Mouse (Mus musculus) spleen, adult 18-20 months (tissue): ENCODE measurements around the gene Kpna7.
"Not testable (repeated sequence)": the region's sequence is repeated elsewhere in the genome, so short reads cannot be mapped to it uniquely, and the experiment has no call there.

Experiments
- DNase-seq, 2 experiments: peaks; one replicate each; pipeline ENCODE4 v3.0.0; 2022; ENCODE audit warnings: mixed read lengths in 2 of 2

The Kpna7 gene

DNA sequence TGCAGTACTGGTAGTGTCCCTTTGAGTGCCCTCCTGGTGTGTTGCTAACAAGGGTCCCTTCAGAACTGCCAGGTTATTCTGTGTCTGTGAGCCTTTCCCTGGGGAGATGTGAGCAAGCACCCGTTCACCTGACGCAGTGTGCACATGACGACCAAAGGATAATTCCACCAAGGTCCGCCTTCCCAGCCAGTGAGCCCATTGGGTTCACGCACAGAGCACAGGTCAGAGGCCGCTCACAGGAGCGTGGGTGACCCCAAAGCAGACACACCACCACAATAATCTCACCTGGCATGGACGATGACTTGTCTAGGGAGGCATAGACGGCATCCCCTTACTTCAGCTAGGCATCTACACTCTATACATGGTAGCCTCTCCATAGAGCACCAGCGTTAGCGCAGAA, 17.6 kb upstream of the Kpna7 start:
- DNase-seq: not testable (repeated sequence)

DNA sequence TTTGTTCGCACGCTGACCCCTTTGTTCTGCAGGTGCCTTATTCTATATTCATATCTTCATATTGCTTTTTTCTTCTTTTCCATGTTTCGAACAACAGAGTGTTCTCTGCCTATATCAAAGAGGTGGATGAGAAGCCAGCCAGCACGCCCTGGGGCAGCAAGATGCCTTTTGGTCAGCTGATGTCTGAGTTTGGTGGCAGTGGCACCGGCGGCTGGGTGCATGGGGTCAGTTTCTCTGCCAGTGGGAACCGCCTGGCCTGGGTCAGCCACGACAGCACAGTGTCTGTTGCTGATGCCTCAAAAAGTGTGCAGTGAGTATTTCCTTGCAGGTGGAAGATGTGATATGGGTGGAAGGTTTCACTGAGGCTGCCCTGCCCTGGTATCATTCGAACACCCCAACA, 17.1 kb upstream of the Kpna7 start:
- DNase-seq: no peak

DNA sequence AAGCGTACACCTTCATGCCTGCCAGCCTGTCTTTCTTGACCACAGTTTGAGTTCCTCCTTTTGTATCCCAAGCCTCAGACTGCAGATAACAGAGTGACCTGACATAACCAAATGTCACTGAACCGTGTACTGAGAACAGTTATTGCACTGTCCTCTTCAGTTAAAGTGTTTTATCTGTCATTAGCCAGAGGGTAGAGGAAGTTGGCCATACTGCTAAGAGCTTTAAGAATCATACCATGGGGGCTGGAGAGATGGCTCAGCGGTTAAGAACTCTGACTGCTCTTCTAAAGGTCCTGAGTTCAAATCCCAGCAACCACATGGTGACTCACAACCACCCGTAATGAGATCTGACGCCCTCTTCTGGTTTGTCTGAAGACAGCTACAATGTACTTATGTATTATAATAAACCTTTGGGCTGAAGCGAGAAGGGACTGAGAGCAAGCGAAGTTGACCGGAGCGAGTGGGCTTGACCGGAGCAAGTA, 14.6 kb upstream of the Kpna7 start:
- DNase-seq: no peak

DNA sequence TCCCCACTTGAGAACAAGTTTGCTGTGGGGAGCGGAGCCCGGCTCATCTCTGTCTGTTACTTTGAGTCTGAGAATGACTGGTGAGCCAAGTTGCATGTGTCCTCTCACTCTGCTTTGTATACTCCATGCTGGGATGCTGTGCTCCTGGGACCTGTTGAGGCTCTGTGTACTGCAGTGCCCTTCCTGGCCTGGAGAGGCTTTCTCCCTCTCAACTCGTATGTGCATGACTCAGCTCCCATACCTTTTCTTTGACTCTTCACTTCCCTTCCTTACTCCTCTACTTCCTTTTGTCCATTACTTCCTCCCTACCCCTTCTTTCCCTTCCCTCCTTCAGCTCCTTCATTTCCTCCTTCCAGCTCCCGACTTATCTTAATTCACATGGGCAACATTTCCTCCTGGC, 12.4 kb upstream of the Kpna7 start:
- DNase-seq: no peak

DNA sequence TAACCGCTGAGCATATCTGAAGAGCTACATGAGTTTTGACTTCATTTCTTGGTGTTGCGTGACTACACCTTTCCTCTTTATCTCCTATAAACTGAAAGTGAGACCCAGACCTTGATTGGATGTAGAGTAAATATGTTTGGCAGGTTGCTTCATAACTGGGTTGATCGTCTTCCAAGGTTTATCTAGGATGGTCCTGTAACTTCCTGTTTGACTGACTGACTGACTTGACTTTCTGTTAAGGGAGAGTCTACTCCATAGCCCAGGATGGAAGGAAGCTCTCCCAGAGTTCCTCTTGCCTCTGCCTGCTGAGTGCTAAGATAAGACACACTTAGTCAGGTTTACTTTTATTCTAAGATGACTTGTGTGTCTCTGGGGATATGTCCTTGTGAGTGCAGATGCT, 6.0 kb upstream of the Kpna7 start:
- DNase-seq: no peak

DNA sequence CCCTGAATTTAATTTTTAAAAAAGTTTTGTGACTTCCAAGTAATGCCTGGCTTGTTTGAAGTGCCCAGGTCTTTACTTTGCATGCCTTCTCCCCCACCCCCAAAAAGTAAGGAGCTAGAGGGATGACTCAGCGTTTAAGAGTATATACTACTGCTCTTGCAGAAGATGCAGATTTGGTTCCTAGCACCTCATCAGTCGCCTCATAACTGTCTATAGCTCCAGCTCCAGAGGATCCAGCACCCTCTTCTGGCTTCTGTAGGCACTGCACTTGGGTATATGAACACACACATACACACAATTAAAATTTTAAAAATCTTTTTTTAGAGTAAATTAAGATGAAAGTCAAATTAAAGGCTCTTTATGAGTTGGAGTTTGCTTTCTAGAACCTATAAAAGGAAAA, 4.4 kb upstream of the Kpna7 start:
- DNase-seq: no peak

DNA sequence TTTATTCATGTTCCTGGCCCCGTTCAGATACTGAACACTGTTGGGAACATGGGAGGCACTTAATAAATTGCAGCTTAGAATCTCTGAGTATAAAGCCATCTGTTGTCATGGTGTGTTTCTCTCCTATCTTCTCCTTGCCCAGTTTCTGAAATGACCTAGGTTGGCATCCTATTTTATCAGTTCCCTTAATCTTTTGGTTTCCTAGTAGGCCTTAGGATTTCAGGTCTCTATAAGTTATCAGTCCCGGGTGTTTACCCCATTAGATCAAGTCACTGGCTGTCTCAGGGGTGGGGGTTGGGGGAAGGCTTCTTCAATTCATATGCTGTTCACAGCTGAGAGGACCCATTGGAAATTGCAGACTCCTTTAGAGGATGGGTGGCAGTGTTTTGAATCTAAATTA, 992 bp upstream of the Kpna7 start:
- no peak for DNase-seq

DNA sequence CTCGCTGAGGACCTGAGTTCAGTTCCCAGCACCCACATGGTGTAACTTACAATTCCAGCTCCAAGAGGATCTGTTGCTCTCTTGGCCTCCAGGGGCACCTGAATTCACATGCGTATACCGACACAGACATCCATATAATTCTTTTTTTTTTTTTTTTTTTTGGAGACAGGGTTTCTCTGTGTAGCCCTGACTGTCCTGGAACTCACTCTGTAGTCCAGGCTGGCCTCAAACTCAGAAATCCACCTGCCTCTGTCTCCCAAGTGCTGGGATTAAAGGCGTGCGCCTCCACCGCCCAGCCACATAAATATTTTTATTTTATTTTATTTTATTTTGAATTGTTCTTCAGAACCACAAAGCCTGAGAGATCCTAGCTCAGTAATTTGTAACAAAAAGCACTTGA, 629 bp downstream of the Kpna7 start:
- DNase-seq: not testable (repeated sequence)

DNA sequence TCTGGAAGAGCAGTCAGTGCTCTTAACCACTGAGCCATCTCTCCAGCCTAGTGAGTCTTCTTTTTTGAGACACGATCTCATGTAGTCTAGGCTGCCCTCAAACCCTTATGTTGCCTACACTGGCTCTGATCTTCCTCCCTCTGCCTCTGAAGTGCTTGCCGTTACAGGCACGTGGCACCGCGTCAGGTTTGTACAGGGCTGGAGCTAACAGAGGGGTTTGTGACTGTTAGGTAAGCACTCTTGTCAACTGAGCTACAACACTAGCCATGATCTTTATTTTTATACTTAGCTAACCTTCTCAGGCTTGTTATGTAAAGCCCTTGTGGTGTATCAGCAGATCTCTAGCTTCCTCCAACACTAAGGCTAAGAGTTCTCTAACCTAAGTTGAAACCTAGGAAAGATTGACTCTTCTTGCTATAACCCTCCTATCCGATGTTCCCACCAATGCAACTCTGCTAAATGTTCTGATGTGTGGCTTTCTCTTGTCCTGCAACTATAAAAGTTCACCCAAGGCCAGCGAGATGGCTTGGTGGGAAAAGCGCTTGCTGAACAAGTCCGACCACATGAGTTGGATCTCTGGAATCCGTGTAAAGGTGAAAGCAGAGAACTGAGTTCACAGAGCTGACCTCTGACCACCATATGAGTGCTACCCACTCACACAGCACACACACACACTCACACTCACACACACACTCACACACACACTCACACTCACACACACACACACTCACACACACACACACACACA, 1.8 kb downstream of the Kpna7 start:
- no peak for DNase-seq

DNA sequence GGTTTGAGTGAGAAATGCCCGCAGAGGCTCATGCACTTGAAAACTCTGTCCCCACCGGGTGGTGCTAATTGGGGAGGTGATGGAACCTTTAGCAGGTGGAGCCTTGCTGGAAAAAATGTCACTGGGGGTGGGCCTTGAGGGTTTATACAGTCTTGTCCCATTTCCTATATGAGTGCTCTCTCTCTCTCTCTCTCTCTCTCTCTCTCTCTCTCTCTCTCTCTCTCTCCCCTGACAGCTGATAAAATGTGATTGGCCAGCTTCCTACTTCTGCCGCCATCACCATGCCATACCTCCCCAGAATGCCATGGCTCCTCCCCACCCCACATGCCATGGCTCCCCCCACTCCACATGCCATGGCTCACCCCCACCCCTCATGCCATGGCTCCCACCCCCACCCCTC, 8.7 kb downstream of the Kpna7 start:
- DNase-seq: no peak

DNA sequence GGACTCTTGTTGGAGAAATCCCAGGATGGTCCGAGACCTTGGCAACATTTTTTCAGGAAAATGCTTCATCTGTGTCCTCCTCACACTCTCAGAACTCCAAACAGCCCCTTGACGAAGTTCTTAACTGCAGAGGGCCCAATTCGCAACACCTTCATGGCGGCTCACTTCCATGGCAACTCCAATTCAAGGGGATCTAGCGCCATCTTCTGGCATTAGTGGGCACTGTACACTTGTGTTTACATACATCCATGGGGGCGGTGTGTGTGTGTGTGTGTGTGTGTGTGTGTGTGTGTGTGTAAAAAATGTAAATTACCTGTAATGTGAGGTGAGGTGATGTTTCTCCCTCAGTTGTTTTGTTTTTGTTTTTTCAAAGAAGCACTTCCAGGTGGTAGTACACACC, 12.5 kb downstream of the Kpna7 start:
- no peak for DNase-seq

DNA sequence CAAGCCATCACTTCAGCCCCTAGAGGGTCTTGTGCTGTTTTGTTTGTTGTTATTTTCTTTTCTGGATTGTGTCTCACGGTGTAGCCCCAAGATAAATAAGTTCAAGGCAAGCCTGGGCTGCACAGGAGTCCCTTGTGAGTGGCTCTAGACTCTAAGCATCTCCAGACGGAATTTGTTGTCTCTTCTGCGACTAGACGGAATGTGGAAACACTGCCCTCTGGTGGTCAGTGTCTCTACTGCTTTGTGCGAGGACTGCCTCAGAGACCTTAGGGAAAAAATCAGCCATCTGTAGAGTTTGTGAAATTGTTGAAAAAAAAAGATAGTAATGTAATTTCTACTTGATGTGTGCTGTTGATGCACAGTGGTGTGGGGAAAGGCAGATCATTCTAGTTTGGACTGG, 14.1 kb downstream of the Kpna7 start:
- peak; percentile 8 to 67 for DNase-seq

DNA sequence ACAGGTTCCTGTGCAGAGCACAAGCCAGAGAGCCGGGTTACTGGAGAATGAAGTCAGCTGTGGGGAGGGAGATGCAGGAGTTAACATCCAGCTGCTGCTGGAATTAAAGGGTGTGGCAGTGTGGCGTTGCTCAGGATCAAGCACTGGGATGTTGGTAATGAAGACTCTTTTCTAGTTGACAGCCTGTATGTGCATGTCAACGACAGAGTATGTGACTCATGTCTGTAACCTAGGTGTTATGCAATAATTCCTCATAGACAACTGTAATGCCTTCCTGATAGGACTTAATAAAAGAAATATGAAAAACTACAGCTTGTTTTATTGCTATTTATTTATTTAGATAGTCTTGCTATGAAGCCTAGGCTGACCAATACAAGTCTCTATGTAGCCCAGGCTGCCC, 15.0 kb downstream of the Kpna7 start:
- no peak for DNase-seq

DNA sequence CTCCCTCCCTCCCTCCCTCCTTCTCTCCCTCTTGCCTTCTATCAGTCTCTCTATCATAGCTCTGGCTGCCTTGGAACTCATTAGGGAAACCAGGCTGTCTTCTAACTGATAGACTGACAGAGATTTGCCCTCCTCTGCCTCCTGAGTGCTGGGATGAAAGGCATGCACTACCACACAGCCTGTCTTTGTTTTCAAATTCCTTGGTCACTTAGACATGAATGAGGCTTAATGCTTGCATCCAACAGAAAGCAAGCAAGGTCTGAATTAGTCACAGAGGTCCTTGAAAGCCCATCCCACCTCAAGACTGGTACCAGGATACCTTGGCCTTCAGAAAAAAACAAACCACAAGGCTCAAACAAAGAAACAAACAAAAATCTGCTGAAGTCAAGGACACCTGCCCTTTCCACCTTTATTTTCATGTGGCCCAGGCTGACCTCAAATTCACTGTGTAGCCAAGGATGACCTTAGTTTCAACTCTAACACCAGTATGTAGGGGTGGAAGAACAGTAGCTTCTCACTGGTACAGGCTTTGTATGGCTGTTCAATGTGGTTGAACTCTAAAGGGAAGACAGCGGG, 19.0 kb downstream of the Kpna7 start:
- no peak for DNase-seq

DNA sequence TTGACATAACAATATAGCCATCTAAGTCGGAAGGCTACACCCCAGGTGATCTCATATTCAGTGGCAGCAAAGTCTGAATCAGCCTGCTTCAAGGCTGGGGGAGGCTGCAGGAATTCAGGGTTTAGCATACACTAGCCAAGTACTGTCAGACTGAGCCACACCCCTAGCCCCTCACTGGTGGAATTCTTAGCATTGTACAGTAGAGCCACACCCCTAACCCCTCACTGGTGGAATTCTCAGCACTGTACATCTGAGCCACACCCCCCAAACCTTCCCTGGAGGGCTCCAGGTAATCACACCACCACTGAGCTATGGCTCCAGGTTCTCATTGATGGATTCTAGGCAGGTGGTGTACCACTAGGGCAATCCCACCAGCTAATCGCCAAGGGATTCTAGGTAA, 24.3 kb downstream of the Kpna7 start:
- DNase-seq: no peak

DNA sequence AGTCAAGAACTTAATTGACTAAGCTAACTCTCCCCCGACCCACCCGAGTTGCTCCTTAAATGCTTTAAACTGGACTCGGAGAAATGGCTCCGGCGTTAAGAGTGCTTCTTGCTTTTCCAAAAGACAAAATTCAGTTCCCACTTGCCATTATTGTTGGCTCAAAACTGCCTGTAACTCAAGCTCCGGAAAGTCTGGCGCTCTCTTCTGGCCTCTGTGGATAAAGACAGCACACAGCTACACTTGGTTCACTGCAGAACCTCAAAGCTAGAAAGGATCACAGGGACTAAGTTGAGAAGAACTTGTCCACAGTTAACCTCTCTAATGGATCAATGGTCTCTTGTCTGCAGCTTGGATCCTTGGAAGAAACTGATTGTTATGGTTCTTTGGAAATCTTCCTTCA, 25.1 kb downstream of the Kpna7 start:
- DNase-seq: no peak

DNA sequence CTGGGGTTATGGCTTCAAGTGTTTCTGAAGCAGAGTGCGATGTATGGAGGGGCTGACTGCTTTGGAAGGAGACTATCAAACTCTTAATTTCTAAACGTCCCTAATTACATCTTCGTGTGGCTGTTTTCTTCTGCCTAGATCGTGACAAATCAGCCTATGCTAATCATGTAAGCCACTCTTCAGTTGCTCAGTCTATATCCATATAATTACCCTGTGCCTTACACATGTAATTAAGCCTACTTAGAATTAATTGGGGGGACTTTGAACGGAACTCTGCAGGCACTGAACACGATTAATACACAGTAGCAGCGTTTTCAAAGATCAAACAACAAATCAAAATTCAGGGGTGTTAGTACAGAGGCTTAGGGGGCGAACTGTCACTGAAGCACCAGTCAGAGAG, 25.9 kb downstream of the Kpna7 start:
- no peak for DNase-seq

DNA sequence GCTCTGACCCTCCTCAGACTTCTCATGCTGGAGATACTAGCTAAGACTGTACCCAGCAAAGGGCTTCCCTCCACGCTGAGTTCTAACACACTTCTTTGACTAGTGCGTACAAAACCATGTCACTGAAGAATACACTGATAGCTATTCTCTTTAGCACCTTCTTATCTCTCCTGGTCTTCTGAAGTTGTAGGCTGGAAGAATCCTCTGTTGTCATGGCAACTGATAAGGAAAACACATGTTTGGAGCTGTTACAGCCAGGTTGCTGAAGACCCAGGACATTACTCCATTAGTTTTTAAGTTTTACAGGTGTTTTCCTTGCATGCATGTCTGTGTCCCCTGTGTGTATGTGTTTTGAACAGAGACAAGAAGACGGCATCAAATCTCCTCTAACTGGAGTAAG, 29.6 kb downstream of the Kpna7 start:
- not testable (repeated sequence) for DNase-seq

DNA sequence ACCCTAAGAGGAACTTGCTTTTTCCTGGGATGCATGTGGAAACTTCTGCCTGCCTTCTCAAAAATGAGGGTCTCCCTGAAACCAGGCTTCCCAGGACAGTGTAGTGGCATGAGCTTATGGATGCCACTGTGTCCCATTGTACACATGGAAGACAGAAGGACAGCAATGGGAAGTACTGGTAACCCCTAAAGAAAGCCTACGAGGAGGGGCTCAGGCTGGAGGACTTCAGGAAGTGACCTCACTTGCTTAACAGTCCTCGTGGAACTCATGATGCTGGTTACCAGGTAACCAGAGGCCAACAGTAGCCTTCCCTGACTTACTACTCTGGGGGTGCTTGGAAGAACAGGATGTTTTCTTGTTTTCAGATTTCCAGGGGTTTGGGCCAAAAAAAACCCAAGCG, 41.1 kb downstream of the Kpna7 start, which contains the start of gene 1700018F24Rik:
Gene 1700018F24Rik (plus strand): TSS at position 301 of the 400 bp plus-strand sequence.
- not testable (repeated sequence) for DNase-seq

DNA sequence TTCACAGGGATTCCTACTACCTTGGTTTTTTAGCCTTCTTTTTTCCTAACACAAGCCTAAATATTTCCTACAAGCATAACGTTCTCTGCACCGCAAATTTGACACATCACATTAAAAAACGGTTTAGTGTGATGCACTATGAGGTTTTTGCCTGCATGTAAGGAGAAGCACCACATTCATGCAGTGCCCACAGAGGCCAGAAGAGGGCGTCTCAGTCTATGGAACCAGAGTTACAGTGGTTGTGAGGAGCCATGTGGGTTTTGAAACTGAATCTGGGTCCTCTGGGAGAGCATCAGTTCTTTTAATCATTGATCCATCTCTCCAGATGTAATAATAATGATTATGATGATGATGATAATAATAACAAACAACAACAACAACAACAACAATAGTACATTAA, 42.2 kb downstream of the Kpna7 start:
- peak in 1 of 2 experiments; percentile 3 for DNase-seq

DNA sequence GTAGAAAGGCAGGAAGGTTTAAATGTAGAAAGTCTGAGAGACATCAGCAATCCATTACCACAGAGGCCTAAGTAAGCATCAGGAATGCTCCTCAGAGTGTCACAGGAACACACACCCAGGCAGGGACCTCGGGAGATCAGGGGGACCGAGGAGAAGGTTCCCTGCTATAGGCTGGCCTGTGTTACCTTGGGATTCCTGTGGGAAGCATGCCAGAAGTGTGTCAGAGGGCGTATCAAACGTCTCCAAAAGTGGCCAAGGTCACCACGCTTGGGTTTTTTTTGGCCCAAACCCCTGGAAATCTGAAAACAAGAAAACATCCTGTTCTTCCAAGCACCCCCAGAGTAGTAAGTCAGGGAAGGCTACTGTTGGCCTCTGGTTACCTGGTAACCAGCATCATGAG, 51.4 kb downstream of the Kpna7 start, which contains the start of gene Gm4871:
Gene Gm4871 (minus strand): TSS at position 364 of the 400 bp plus-strand sequence.
- DNase-seq: not testable (repeated sequence)

DNA sequence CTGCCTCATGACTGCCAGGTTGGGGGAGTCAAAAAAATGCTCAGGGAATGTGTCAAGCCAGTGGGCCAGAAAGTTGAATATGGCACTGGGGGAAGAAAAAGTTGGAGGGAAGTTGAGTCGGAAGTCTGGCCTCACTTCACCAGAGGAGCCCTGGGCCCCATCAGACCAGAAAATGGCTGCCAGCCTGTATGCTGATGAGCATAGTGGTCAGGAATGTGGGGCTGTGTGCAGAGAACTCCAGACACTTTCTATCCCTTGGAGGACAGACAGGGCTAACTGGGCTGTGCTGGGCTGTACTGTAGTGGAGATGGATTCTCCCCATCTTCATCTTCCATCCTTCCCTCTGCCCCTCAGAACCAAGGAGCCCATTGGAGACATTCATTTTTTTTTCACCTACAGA, 53.4 kb downstream of the Kpna7 start:
- DNase-seq: not testable (repeated sequence)

DNA sequence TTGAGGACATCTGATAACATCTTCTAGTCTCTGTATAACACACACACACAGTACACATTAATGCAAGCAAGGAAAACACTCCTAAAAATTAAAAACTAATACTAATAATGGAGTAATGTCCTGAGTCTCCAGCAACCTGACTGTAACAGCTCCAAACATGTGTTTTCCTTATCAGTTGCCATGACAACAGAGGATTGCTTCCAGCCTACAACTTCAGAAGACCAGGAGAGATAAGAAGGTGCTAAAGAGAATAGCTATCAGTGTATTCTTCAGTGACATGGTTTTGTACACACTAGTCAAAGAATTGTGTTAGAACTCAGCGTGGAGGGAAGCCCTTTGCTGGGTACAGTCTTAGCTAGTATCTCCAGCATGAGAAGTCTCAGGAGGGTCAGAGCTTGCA, 63.1 kb downstream of the Kpna7 start:
- not testable (repeated sequence) for DNase-seq

DNA sequence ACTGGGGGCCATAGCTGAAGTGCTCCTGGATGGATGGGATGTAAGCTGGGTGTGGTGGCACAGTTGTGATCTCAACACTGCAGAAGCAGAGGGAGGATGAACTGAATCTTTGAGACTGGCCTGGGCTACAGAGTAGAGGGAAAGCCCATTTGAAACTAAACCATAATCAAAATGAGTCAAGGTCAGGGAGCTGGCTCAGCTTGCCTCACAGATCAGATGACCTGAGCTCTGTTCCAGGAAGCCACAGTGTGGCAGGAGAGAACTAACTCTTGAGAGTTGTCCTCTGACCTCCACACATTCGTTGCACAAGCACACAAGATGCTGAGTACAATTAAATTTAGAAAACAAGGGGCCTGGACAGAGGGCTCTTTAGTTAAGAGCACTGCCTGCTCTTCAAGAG, 63.6 kb downstream of the Kpna7 start:
- not testable (repeated sequence) for DNase-seq

DNA sequence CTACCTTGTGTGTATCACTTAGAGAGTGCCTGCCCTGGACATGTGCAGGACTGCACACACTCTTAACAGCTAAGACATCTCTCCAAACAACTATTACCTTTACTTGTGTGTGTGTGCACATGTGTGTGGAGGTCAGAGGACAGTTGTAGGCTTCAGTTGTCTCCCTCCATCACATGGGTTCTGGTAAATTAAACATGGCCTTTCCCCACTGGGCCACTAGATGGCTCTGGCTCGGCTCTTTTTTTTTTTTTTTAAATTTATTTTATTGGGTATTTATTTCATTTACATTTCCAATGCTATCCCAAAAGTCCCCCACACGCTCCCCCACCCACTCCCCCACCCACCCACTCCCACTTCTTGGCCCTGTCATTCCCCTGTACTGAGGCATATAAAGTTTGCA, 67.1 kb downstream of the Kpna7 start:
- DNase-seq: not testable (repeated sequence)
